Mouse (Mus musculus): ENCODE results near the gene Sbf1. TPM values are rescaled to one million over a fixed set of nuclear protein-coding genes. Genes with fewer than 3 reads are reported as not detected.

Sbf1 gene
- polyA plus RNA-seq, 1 experiment from 2014 or later: 80.6 TPM

GRCm38 (mm10) chr15:89241025-89241424, 74.1 kb downstream of the Sbf1 start:
- no peaks in the 10 kb centered on the region for H3K27me3 ChIP-seq (replicated peaks; ENCODE audit: low read depth, poor library complexity, severe bottlenecking)
- H3K27ac ChIP-seq (replicated peaks): no peak overlapping the region
- WGBS: 75% methylated on average over 2 of the region's 2 CpGs
- no peaks in the 10 kb centered on the region for H3K4me1 ChIP-seq
- H3K9me3 ChIP-seq: no peaks in the 10 kb centered on the region
- H3K4me3 ChIP-seq: no peak overlapping the region
- H3K36me3 ChIP-seq (replicated peaks): peaks cover 32% of the 10 kb centered on the region
- no peak for DNase-seq (ENCODE audit: low spot score)

- no peak overlapping the region for H3K27ac ChIP-seq (replicated peaks)
- peaks cover 32% of the 10 kb centered on the region for H3K36me3 ChIP-seq (replicated peaks)
- no peaks in the 10 kb centered on the region for H3K27me3 ChIP-seq (replicated peaks; ENCODE audit: low read depth, poor library complexity, severe bottlenecking)
- no peaks in the 10 kb centered on the region for H3K9me3 ChIP-seq
- no peak overlapping the region for H3K4me3 ChIP-seq
- 61% methylated on average over 3 of the region's 3 CpGs for WGBS
- no peak for DNase-seq (ENCODE audit: low spot score)
- H3K4me1 ChIP-seq: no peaks in the 10 kb centered on the region
Measured at GRCm38 (mm10) chr15:89239751-89240392, 75.2 kb downstream of the Sbf1 start.

Small RNA genes lying within 50 kb of the gene (microRNA-seq; reads per million reads assigned to microRNA genes)
- not detected for gene Mir6959

Other genes starting within 250 kb of the Sbf1 start
- 52.1 and 52.4 TPM in 2 replicates for gene Trabd, start 240.2 kb downstream of the Sbf1 start, polyA plus RNA-seq (2016; fragmentation: Nextera tagmentation; extraction: Ambion mirVana)
- 12.9 and 13.0 TPM in 2 replicates for gene Selenoo, start 226.2 kb downstream of the Sbf1 start, polyA plus RNA-seq (2016; fragmentation: Nextera tagmentation; extraction: Ambion mirVana)
- gene Tubgcp6, start 192.2 kb downstream of the Sbf1 start, polyA plus RNA-seq (2016; fragmentation: Nextera tagmentation; extraction: Ambion mirVana): 25.9 and 28.8 TPM in 2 replicates
- gene Hdac10, start 186.6 kb downstream of the Sbf1 start, polyA plus RNA-seq (2016; fragmentation: Nextera tagmentation; extraction: Ambion mirVana): 15.9 and 16.1 TPM in 2 replicates
- 16.6 and 19.6 TPM in 2 replicates for gene Mapk12, start 174.6 kb downstream of the Sbf1 start, polyA plus RNA-seq (2016; fragmentation: Nextera tagmentation; extraction: Ambion mirVana)
- gene Mapk11, start 165.7 kb downstream of the Sbf1 start, polyA plus RNA-seq (2016; fragmentation: Nextera tagmentation; extraction: Ambion mirVana): 16.1 and 20.6 TPM in 2 replicates
- gene Plxnb2, start 134.5 kb downstream of the Sbf1 start, polyA plus RNA-seq (2016; fragmentation: Nextera tagmentation; extraction: Ambion mirVana): 146 and 152 TPM in 2 replicates
- 26.1 and 29.1 TPM in 2 replicates for gene Dennd6b, start 118.8 kb downstream of the Sbf1 start, polyA plus RNA-seq (2016; fragmentation: Nextera tagmentation; extraction: Ambion mirVana)
- 23.8 and 26.8 TPM in 2 replicates for gene Ppp6r2, start 103.8 kb downstream of the Sbf1 start, polyA plus RNA-seq (2016; fragmentation: Nextera tagmentation; extraction: Ambion mirVana)
- gene Adm2, start 7.4 kb upstream of the Sbf1 start, polyA plus RNA-seq (2016; fragmentation: Nextera tagmentation; extraction: Ambion mirVana): 0.30 and 0.34 TPM in 2 replicates
- not detected in 2 replicates for gene Miox, start 19.1 kb upstream of the Sbf1 start, polyA plus RNA-seq (2016; fragmentation: Nextera tagmentation; extraction: Ambion mirVana)
- gene Lmf2, start 40.3 kb upstream of the Sbf1 start, polyA plus RNA-seq (2016; fragmentation: Nextera tagmentation; extraction: Ambion mirVana): 49.1 and 52.2 TPM in 2 replicates
- gene Ncaph2, start 40.4 kb upstream of the Sbf1 start, polyA plus RNA-seq (2016; fragmentation: Nextera tagmentation; extraction: Ambion mirVana): 180 and 188 TPM in 2 replicates
- 5.3 and 8.5 TPM in 2 replicates for gene Sco2, start 58.5 kb upstream of the Sbf1 start, polyA plus RNA-seq (2016; fragmentation: Nextera tagmentation; extraction: Ambion mirVana)
- gene Tymp, start 61.7 kb upstream of the Sbf1 start, polyA plus RNA-seq (2016; fragmentation: Nextera tagmentation; extraction: Ambion mirVana): 0.98 and 1.5 TPM in 2 replicates
- gene Odf3b, start 64.0 kb upstream of the Sbf1 start, polyA plus RNA-seq (2016; fragmentation: Nextera tagmentation; extraction: Ambion mirVana): 0.40 and 0.57 TPM in 2 replicates
- gene Klhdc7b, start 69.6 kb upstream of the Sbf1 start, polyA plus RNA-seq (2016; fragmentation: Nextera tagmentation; extraction: Ambion mirVana): not detected in 2 replicates
- not detected in 2 replicates for gene Syce3, start 95.2 kb upstream of the Sbf1 start, polyA plus RNA-seq (2016; fragmentation: Nextera tagmentation; extraction: Ambion mirVana)
- 0.66 and 1.1 TPM in 2 replicates for gene Cpt1b, start 110.6 kb upstream of the Sbf1 start, polyA plus RNA-seq (2016; fragmentation: Nextera tagmentation; extraction: Ambion mirVana)
- gene C730034F03Rik, start 114.3 kb upstream of the Sbf1 start, polyA plus RNA-seq (2016; fragmentation: Nextera tagmentation; extraction: Ambion mirVana): 4.2 and 4.4 TPM in 2 replicates
- not detected in 2 replicates for gene Gm44502, start 114.4 kb upstream of the Sbf1 start, polyA plus RNA-seq (2016; fragmentation: Nextera tagmentation; extraction: Ambion mirVana)
- gene Chkb, start 114.6 kb upstream of the Sbf1 start, polyA plus RNA-seq (2016; fragmentation: Nextera tagmentation; extraction: Ambion mirVana): 42.5 and 43.5 TPM in 2 replicates
- 9.2 and 9.7 TPM in 2 replicates for gene Mapk8ip2, start 138.6 kb upstream of the Sbf1 start, polyA plus RNA-seq (2016; fragmentation: Nextera tagmentation; extraction: Ambion mirVana)
- gene Arsa, start 162.1 kb upstream of the Sbf1 start, polyA plus RNA-seq (2016; fragmentation: Nextera tagmentation; extraction: Ambion mirVana): 11.2 and 11.5 TPM in 2 replicates
- 1.3 and 2.4 TPM in 2 replicates for gene Shank3, start 184.3 kb upstream of the Sbf1 start, polyA plus RNA-seq (2016; fragmentation: Nextera tagmentation; extraction: Ambion mirVana)